Mouse (Mus musculus): Measurements from ENCODE around the gene Fzd4.

- no peak for TF ChIP-seq MYOG (IDR thresholded peaks at IDR 0.05; ENCODE audit: control insufficient read depth in 1 of 3, insufficient read depth in 1 of 3, insufficient read length in 2 of 3, low read depth in 2 of 3)
- TF ChIP-seq POLR2AphosphoS2 (IDR thresholded peaks at IDR 0.05; ENCODE audit: insufficient read length, low read depth), result no peak
- TF ChIP-seq USF1 (IDR thresholded peaks at IDR 0.05; ENCODE audit: low read depth), result no peak
- TF ChIP-seq MAX (IDR thresholded peaks at IDR 0.05; ENCODE audit: low read depth), result no peak
Measured at GRCm38 (mm10) chr7:89401936-89402335, 2.2 kb upstream of the Fzd4 start.

Measured in myocyte (in vitro differentiated cells).